Mouse (Mus musculus): ENCODE measurements at regions not wholly inside any gene's neighbourhood (a gene's known extent, or its start where the extent isn't known, plus 50 kb on each side); places are given as distances from the start of the nearest gene placed in this dataset.

- DNase-seq (ENCODE audit: low read depth in 2 of 2, low spot score in 2 of 2), result no peak
These were observed 112.2 kb upstream of the Tsc22d2 start for GRCm38 (mm10) chr3:58302322-58302721.

GRCm38 (mm10) chr3:58303746-58304145 is 110.8 kb upstream of the Tsc22d2 start:
- no peak for DNase-seq (ENCODE audit: low read depth in 2 of 2, low spot score in 2 of 2)

DNA sequence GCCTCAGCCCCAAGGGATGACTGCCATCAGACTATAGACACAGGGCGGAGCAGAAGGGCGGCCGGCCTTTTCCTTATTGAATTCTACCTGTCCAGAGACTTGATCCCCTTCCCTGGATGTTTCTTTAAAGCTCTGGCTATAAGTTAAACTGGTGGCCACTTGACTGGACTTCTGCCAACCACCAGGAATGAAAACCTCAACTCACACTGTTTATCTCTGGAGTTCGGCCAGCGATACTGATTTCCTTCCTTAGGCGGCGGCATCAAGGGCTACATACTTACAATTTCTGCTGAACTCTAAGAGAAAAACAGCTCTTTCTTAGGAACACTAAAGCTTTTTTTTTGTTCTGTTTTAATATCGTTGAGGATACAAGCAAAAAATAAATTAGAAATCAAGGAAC is 104.9 kb upstream of the Tsc22d2 start:
- DNase-seq (ENCODE audit: low read depth in 2 of 2, low spot score in 2 of 2), result no peak

DNA sequence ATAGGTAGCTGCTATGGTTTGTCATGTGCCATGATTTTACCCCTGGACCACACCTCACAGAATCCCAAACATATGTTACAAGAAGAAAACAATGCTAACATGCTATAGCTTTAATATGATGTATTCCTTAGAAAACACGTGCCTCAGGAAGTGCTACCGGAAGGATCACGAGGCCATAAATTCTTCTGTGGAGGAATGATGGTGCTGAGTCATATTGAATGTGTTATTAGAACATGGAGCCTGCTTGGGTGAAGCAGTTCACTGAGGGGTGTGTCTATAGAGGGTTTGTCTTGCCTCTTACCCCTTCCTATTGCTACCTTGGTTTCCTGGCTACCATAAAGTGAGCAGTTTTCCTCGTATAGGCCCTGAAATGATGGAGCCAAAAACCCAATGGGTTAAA is 104.1 kb upstream of the Tsc22d2 start:
- DNase-seq (ENCODE audit: low read depth in 2 of 2, low spot score in 2 of 2), result no peak

GRCm38 (mm10) chr3:58311104-58311685 is 103.3 kb upstream of the Tsc22d2 start:
- no peak for DNase-seq (ENCODE audit: low read depth in 2 of 2, low spot score in 2 of 2)

GRCm38 (mm10) chr3:58312623-58313022 is 101.9 kb upstream of the Tsc22d2 start:
- DNase-seq (ENCODE audit: low read depth in 2 of 2, low spot score in 2 of 2), result no peak

DNA sequence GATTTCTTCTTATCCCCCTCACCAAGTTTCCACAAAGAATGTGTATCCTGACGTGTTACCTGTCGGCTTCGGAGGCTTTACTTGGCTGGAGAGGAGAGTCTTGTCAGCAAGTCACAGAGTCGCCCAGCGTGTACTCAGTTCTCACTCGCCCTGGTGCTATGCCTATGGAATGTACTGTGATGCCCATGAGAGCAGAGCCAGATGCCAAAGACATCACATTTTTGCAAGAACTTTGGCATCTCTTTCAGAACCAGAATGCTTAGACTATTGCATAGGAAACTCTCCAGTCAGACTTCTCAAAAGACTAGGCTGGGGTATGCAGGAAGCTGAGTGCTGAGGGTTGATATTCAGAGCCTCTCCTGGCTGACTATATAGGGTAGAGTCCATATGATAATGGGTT is 99.3 kb upstream of the Tsc22d2 start:
- DNase-seq (ENCODE audit: low read depth in 2 of 2, low spot score in 2 of 2), result no peak

- no peak for DNase-seq (ENCODE audit: low read depth in 2 of 2, low spot score in 2 of 2)
These were observed 97.3 kb upstream of the Tsc22d2 start for GRCm38 (mm10) chr3:58317240-58317639.

GRCm38 (mm10) chr3:58318756-58319155 is 95.8 kb upstream of the Tsc22d2 start:
- DNase-seq (ENCODE audit: low read depth in 2 of 2, low spot score in 2 of 2), result no peak

- no peak for DNase-seq (ENCODE audit: low read depth in 2 of 2, low spot score in 2 of 2)
These were observed 95.1 kb upstream of the Tsc22d2 start for GRCm38 (mm10) chr3:58319463-58319862.

- DNase-seq (ENCODE audit: low read depth in 2 of 2, low spot score in 2 of 2), result no peak
These were observed 93.7 kb upstream of the Tsc22d2 start for GRCm38 (mm10) chr3:58320812-58321211.

DNA sequence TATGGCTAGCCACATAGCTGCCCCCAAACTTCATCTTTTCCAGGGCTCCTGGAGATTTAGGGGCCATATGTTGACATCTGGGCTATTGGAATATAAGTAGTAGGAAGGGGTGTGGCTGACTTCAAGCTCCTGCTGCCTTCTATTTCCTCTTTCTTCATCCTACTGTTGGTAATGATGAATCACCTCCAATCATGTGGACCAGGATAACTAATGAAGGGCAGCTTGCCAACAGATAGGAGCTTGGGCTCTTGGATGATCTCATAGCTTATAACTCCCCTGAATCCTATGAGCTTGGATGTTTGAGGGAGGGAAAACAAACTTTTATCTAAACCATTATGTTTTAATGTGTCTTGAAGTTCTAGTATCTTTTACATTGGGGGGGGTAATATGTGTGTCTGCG is 92.2 kb upstream of the Tsc22d2 start:
- DNase-seq (ENCODE audit: low read depth in 2 of 2, low spot score in 2 of 2), result no peak

DNA sequence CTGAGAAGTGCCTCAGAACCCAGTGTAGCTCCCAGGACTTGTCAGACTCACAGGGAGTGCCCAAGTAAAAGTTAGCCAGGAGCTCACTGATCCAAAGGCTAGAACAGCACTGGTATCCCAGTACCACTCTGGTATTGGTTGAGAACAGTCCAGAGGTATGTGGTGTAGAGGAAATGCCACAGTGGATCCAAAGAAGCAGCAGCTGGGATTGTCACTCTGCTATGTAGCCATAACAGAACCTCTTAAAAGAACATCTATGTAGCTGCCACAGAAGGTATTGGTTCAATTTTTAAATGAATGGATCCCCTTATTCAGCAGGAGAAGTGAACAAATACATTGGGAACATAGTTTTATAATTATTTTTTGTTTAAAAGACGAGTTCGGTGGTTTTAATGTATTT is 86.8 kb upstream of the Tsc22d2 start:
- no peak for DNase-seq (ENCODE audit: low read depth in 2 of 2, low spot score in 2 of 2)

- DNase-seq (ENCODE audit: low read depth in 2 of 2, low spot score in 2 of 2), result no peak
These were observed 84.3 kb upstream of the Tsc22d2 start for GRCm38 (mm10) chr3:58330186-58330585.

- no peak for DNase-seq (ENCODE audit: low read depth in 2 of 2, low spot score in 2 of 2)
These were observed 80.5 kb upstream of the Tsc22d2 start for GRCm38 (mm10) chr3:58333997-58334396.

GRCm38 (mm10) chr3:58335277-58335676 is 79.2 kb upstream of the Tsc22d2 start:
- no peak for DNase-seq (ENCODE audit: low read depth in 2 of 2, low spot score in 2 of 2)

DNA sequence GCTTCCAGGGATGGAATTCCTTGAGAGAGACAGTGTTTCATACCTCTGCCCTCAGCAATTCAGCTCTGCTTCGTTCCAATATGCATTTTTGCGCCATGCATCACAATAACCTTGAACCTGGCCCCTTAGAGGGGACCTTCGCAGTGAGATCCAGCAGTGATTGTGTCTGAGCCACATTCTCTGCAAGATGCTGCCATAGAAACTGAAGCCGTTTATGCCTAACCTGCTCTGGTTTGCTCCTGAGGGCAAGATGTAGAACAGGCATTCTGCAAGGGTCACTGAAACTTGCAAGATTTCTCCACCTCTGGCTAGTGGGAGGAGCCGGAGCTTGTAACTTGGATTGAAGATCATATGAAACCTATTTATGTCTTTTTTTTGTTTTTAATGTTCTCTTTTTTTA is 78.4 kb upstream of the Tsc22d2 start:
- DNase-seq (ENCODE audit: low read depth in 2 of 2, low spot score in 2 of 2), result no peak

- DNase-seq (ENCODE audit: low read depth in 2 of 2, low spot score in 2 of 2), result no peak
These were observed 77.9 kb upstream of the Tsc22d2 start for GRCm38 (mm10) chr3:58336590-58336989.

- DNase-seq (ENCODE audit: low read depth in 2 of 2, low spot score in 2 of 2), result no peak
These were observed 75.5 kb upstream of the Tsc22d2 start for GRCm38 (mm10) chr3:58338976-58339375.

DNA sequence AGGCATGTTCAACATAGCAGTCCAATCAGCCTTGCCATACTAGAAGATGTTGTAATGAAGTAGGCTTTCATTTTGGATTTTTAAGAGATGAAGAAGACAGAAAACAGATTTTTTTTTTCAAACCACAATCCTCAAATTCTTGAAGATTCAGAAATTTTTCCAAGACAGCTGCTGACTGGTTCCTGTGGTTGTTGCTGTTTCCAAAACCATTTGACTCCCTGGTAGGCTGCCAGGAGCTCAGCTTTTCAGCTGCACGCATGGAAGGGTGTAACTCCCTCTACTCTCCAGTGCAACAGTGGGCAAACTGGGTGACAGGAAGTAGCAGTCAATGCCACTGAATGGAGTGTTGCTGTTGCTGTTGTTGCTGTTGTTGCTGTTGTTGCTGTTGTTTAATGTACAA is 72.4 kb upstream of the Tsc22d2 start:
- DNase-seq (ENCODE audit: low read depth in 2 of 2, low spot score in 2 of 2), result no peak

- no peak for DNase-seq (ENCODE audit: low read depth in 2 of 2, low spot score in 2 of 2)
These were observed 52.0 kb upstream of the Tsc22d2 start for GRCm38 (mm10) chr3:58362563-58362962.

- no peak for DNase-seq (ENCODE audit: low read depth in 2 of 2, low spot score in 2 of 2)
These were observed 50.0 kb upstream of the Tsc22d2 start for GRCm38 (mm10) chr3:58364526-58364925.
